Mouse (Mus musculus) liver, adult 2 months (tissue): ENCODE measurements around the gene Senp2. TPM values are rescaled to one million over a fixed set of nuclear protein-coding genes. Genes with fewer than 3 reads are reported as not detected.

ENCODE experiments used
- DNase-seq: peaks from one replicate; pipeline ENCODE4 v3.0.0-alpha.2; 2011; ENCODE audit warnings: low read depth, low spot score; ENCODE audit errors: extremely low read depth
- H3K27ac ChIP-seq: fragments of 200-500 bp; replicated peaks from 2 replicates; pipeline ENCODE4 v1.5.1; 2012; ENCODE audit warnings: low read depth, mild to moderate bottlenecking, control low read depth, inconsistent platforms, low read length; ENCODE audit not compliant: insufficient read depth
- H3K27me3 ChIP-seq: fragments of 200-500 bp; 2 replicates; pipeline ENCODE4 v1.6.1; 2012; ENCODE audit warnings: mild to moderate bottlenecking, moderate library complexity, low read length, inconsistent platforms; ENCODE audit not compliant: control insufficient read depth, insufficient read depth
- H3K36me3 ChIP-seq: fragments of 200-500 bp; 2 replicates; pipeline ENCODE4 v1.6.1; 2012; ENCODE audit warnings: low read length, inconsistent platforms; ENCODE audit not compliant: control insufficient read depth, insufficient read depth
- H3K4me1 ChIP-seq: fragments of 200-500 bp; 2 replicates; pipeline ENCODE4 v1.6.1; 2011; ENCODE audit warnings: low read length; ENCODE audit not compliant: control insufficient read depth, insufficient read depth
- H3K4me3 ChIP-seq: fragments of 200-500 bp; 2 replicates; pipeline ENCODE4 v1.5.1; 2011; ENCODE audit warnings: low read depth, mild to moderate bottlenecking, control low read depth, low read length, moderate library complexity; ENCODE audit not compliant: insufficient read depth
- H3K79me2 ChIP-seq: fragments of 200-500 bp; 2 replicates; pipeline ENCODE4 v1.6.1; 2012; ENCODE audit warnings: inconsistent platforms, mild to moderate bottlenecking, low read length, moderate library complexity; ENCODE audit not compliant: control insufficient read depth, insufficient read depth
- H3K9ac ChIP-seq: fragments of 200-500 bp; 2 replicates; pipeline ENCODE4 v1.6.1; 2012; ENCODE audit warnings: low read depth, mild to moderate bottlenecking, control low read depth, inconsistent platforms, low read length
- CTCF ChIP-seq: fragments of 200-500 bp; IDR thresholded peaks from 2 replicates; pipeline ENCODE4 v1.5.1; 2011; ENCODE audit warnings: low read depth, low read length, control low read depth
- POLR2A ChIP-seq: fragments of 200-500 bp; IDR thresholded peaks from 2 replicates; pipeline ENCODE4 v1.6.1; 2011; ENCODE audit warnings: low read length, control low read depth; ENCODE audit not compliant: insufficient read depth; ENCODE audit errors: extremely low read depth
- WGBS: fragments of 180-500 bp; shearing (Covaris S2); methylation state at CpG from one replicate; pipeline ENCODE4 v1.1.7; 2018; 5-methylcytosine and 5-hydroxymethylcytosine counted together
- polyA plus RNA-seq: library from polyadenylated mRNA; depleted of rRNA; stranded (reverse); fragments of >200 nt; gene quantifications from 2 replicates; pipeline ENCODE4 v1.2.3, GENCODE M21; 2012
- total RNA-seq: library from RNA; depleted of rRNA; stranded (reverse); fragments of >200 nt; gene quantifications from 2 replicates; pipeline ENCODE4 v1.2.3, GENCODE M21; 2014

The Senp2 gene
- total and polyA plus RNA-seq, 2 experiments = 3.9 to 11.0 TPM

DNA sequence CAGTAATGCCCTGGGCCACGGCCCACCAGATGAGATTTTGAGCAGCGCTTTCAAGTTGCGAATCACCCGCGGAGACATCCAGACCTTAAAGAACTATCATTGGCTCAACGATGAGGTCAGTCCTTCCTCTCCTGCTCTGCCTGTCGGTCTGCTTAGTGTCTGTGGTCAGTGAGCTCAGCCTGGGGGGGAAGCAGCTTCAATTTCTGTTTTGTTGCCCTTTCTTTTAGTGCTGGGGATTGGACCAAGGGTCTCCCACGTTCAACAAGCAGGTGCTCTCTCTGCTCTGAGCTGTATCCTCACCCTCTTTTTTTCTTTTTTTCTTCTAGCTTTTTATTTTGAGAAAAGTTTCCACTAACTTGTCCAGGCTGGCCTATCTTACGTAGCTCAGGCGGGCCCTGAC lies 29.3 kb downstream of the Senp2 start:
- 90% methylated on average over 10 of the region's 10 CpGs for WGBS
- TF ChIP-seq POLR2A (no peak), CTCF (no peak)
- no peak overlapping the region for H3K27ac ChIP-seq
- peaks cover 43% of the 10 kb centered on the region for H3K36me3 ChIP-seq
- no peaks in the 10 kb centered on the region for H3K4me1 ChIP-seq
- H3K79me2 ChIP-seq = no peaks in the 10 kb centered on the region
- no peak overlapping the region for H3K9ac ChIP-seq
- no peak overlapping the region for H3K4me3 ChIP-seq
- DNase-seq = no peak
- no peaks in the 10 kb centered on the region for H3K27me3 ChIP-seq

DNA sequence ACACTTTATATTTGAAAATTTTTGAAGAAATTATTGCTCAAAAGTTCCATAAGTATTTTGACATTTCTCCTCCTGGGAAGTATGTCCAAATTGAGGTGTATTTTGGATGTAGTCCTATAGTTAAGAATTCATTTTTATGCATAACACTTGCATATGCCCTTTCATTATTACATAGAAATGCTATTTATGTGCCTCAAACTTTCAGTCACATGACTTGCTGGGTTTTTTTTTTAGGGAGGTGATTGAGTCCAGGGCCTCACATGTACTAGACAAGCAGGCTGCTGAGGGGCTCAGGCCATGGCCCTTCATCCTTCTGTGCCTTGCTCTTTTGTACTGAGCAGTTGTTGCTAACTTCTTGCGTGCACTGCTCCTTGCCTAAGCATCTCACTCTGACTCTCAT lies 30.7 kb downstream of the Senp2 start:
- Histone ChIP-seq H3K27ac (no peak overlapping the region), H3K4me3 (no peak overlapping the region), H3K9ac (no peak overlapping the region), H3K79me2 (no peaks in the 10 kb centered on the region), H3K4me1 (no peaks in the 10 kb centered on the region), H3K36me3 (peaks cover 55% of the 10 kb centered on the region), H3K27me3 (no peaks in the 10 kb centered on the region)
- TF ChIP-seq POLR2A (no peak), CTCF (no peak)
- 95% methylated on average over 1 of the region's 1 CpGs for WGBS
- no peak for DNase-seq

DNA sequence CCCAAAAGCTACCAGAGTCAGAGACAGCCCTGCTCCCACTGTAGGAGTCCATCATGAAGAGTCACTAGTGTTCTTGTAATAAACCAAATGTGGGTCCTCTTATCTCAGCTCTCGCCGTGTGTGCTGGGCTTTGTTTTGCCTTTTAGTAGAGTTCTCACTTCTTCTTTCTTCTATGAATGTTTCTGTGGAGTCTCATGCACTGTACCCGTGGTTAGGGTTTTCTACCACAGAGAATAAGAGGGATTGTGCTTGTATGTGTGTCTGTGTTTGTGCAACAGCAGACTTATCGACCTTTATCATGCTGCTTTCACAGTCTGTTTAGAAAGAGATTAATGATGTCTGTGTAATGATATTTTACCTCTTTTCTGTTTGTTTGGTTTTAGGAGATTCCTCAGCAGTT lies 34.5 kb downstream of the Senp2 start:
- Histone ChIP-seq H3K27ac (no peak overlapping the region), H3K36me3 (peaks cover 53% of the 10 kb centered on the region), H3K4me1 (no peaks in the 10 kb centered on the region), H3K9ac (no peak overlapping the region), H3K79me2 (no peaks in the 10 kb centered on the region), H3K27me3 (no peaks in the 10 kb centered on the region), H3K4me3 (no peak overlapping the region)
- no peak for DNase-seq
- TF ChIP-seq POLR2A = no peak
- TF ChIP-seq CTCF = no peak
- WGBS = 76% methylated on average over 4 of the region's 4 CpGs

DNA sequence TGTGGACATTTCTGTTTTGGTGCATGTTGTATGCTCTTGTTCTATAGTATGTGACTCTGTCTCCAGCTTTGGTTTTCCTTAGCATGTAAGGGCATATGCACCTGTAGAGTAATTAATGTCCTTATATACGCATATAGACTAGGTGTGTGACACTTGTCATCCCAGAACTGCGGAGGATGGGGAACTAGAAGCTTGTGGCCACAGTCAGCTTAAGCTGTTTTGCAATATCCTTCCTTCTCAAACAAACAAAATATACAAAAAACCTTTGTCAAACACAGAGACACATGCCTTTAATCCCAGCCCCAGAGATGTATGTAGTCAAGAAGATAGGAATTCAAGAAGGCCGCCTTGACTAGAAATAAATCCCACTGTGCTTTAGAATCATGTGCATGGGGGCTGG lies 36.6 kb downstream of the Senp2 start:
- no peak for DNase-seq
- 93% methylated on average over 3 of the region's 3 CpGs for WGBS
- no peak for TF ChIP-seq POLR2A
- TF ChIP-seq CTCF = no peak
- H3K9ac ChIP-seq = no peak overlapping the region
- no peaks in the 10 kb centered on the region for H3K79me2 ChIP-seq
- no peaks in the 10 kb centered on the region for H3K4me1 ChIP-seq
- H3K36me3 ChIP-seq = peaks cover 43% of the 10 kb centered on the region
- H3K27me3 ChIP-seq = no peaks in the 10 kb centered on the region
- H3K4me3 ChIP-seq = no peak overlapping the region
- no peak overlapping the region for H3K27ac ChIP-seq

DNA sequence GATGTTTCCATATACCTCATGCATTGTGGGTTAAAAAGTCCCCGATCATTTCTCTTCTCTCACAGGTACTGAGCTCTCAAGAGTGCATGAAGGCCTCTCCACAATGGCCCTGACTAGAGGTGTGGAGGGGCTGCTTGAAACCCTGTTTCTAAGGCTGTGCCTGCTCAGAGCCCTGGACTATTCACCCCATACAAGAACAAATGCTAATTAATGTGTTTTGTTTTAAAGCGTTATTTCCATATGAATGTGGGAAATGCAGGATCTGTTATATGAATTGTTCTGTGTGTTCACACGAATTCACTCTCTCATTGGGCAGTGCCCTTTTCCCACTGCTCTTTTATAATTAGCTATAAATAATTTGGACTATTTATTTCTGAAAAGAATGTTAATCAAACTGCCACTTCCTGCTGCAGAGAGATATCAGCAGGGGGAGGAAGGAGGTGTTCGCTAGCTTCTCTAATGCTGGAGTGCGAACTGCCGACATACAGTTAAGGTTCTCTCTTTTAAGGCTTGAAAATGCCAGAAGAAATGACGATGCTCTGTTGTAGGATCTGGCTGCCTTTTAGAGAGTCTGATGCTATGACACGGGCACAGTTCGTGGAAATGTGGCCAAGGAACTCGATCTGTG lies 37.6 kb downstream of the Senp2 start:
- 79% methylated on average over 10 of the region's 10 CpGs for WGBS
- H3K36me3 ChIP-seq = peaks cover 38% of the 10 kb centered on the region

DNA sequence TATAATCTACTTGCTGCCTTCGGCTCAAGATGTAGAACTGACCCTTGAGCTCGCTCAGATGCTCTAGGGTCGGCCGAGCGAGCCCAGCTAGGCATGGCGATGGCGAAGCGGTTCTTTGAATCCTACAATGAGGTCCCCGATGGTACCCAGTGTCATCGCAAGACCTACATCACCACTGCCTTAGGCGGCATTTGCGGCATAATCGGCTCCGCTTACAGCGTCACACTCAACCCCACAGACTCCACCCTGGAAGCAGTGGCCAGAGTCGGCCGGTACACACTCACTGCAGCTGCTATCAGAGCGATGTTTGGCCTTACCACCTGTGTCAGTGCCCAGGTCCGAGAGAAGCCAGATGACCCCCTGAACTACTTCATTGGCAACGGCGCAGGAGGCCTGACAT lies 44.1 kb downstream of the Senp2 start:
- Histone ChIP-seq H3K27me3 (no peaks in the 10 kb centered on the region), H3K4me1 (no peaks in the 10 kb centered on the region), H3K4me3 (no peak overlapping the region), H3K79me2 (no peaks in the 10 kb centered on the region), H3K9ac (no peak overlapping the region), H3K36me3 (peaks cover 3% of the 10 kb centered on the region), H3K27ac (no peak overlapping the region)
- TF ChIP-seq CTCF (no peak), POLR2A (no peak)
- no peak for DNase-seq
- WGBS = 93% methylated on average over 21 of the region's 21 CpGs

More for the DNA sequence above, 37.6 kb downstream of the Senp2 start:
- DNase-seq = no peak
- H3K27ac ChIP-seq = no peak overlapping the region
- H3K9ac ChIP-seq = no peak overlapping the region
- H3K79me2 ChIP-seq = no peaks in the 10 kb centered on the region
- H3K4me3 ChIP-seq = no peak overlapping the region
- TF ChIP-seq POLR2A = no peak
- TF ChIP-seq CTCF = no peak
- no peaks in the 10 kb centered on the region for H3K4me1 ChIP-seq
- no peaks in the 10 kb centered on the region for H3K27me3 ChIP-seq
